Mouse (Mus musculus): ENCODE results near the gene Mgat5b. TPM values are rescaled to one million over a fixed set of nuclear protein-coding genes. Genes with fewer than 3 reads are reported as not detected.

The Mgat5b gene
- polyA plus RNA-seq, 1 experiment from 2014 or later, result 25.0 TPM

- H3K4me2 ChIP-seq, result no peak overlapping the region
- peaks cover 16% of the 10 kb centered on the region for H3K4me1 ChIP-seq
- H3K27ac ChIP-seq (replicated peaks), result no peak overlapping the region
- H3K9me3 ChIP-seq (replicated peaks), result no peaks in the 10 kb centered on the region
- ATAC-seq (ENCODE audit: low FRiP score), result no peak
- no peak overlapping the region for H3K9ac ChIP-seq (replicated peaks)
- 49% methylated on average over 4 of the region's 4 CpGs for WGBS
- no peak overlapping the region for H3K4me3 ChIP-seq (replicated peaks)
- no peaks in the 10 kb centered on the region for H3K27me3 ChIP-seq (replicated peaks)
- peaks cover 29% of the 10 kb centered on the region for H3K36me3 ChIP-seq
Measured at GRCm38 (mm10) chr11:116982543-116982942, 63.9 kb downstream of the Mgat5b start.

DNA sequence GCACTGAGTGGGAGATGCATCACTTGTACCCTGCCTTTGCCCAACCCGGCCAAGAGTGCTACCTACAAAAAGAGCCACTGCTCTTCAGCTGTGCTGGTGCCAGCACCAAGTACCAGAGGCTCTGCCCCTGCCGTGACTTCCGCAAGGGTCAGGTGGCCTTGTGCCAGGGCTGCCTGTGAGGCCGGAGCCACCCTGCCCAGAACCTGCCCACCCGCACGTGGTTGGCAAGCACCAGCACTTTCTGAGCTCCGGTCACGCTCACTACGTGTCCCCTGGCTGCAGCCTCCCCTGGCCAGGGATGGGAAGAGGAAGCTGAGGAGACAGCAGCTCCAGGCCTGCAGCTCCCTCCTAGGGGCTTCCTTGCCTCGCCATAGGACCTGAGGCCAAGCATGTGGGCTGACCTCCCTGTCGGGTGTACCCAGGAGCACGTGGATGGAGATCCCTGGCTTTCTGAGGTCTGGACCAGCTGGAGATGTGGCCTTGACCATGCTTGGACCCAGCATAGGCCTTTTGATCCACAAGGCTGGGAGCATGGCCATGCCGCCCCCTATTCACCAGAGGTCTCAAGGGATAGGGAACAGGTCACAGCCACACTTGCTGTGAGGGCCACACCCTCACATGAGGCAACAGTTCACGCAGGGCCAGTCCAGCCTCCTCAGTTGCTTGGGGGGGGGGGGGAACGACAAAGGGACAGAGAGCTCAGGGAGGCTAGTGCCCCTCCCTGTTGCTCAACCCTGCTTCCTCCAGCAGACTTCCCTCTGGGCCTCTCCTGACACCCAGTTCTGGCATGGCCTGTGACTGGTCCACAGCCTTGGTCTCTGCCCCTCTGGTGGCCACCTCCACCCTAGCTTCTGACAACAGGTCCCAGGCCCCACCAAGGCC, 67.1 kb downstream of the Mgat5b start:
- Histone ChIP-seq H3K4me3 (replicated peaks) (no peak overlapping the region), H3K9ac (replicated peaks) (no peak overlapping the region), H3K27me3 (replicated peaks) (no peaks in the 10 kb centered on the region), H3K4me1 (peaks cover 16% of the 10 kb centered on the region), H3K36me3 (peaks cover 15% of the 10 kb centered on the region), H3K27ac (replicated peaks) (no peak overlapping the region), H3K9me3 (replicated peaks) (no peaks in the 10 kb centered on the region), H3K4me2 (no peak overlapping the region)
- ATAC-seq (ENCODE audit: low FRiP score), result no peak
- 88% methylated on average over 15 of the region's 15 CpGs for WGBS

GRCm38 (mm10) chr11:116988131-116988530, 69.5 kb downstream of the Mgat5b start:
- Histone ChIP-seq H3K9me3 (replicated peaks) (no peaks in the 10 kb centered on the region), H3K36me3 (peaks cover 15% of the 10 kb centered on the region), H3K4me1 (peaks cover 14% of the 10 kb centered on the region), H3K4me2 (no peak overlapping the region), H3K4me3 (replicated peaks) (no peak overlapping the region), H3K9ac (replicated peaks) (no peak overlapping the region), H3K27ac (replicated peaks) (peak overlapping the region; percentile 37), H3K27me3 (replicated peaks) (no peaks in the 10 kb centered on the region)
- no peak for ATAC-seq (ENCODE audit: low FRiP score)
- whole genome bisulfite sequencing, result 25% methylated on average over 8 of the region's 8 CpGs

DNA sequence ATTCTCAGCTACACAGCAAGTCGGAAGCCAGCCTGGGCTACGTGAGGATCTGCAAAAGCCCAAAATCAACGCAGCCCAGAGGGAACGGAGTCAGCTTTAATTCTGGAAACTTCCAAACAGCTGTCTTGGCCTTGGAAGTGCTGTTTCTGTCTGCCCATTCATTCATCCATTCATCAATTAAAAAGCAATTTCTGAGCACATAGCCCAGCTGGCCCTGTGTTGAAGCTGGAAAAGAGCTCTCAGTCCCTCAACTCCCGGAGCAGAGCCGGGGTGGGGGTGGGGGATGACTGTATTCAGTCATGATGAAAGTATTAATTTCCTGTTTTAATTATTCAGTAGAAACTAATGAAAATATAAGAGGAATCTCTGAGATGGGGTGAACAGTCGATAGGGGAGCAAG, 71.6 kb downstream of the Mgat5b start:
- Histone ChIP-seq H3K4me1 (peaks cover 21% of the 10 kb centered on the region), H3K4me2 (no peak overlapping the region), H3K27me3 (replicated peaks) (no peaks in the 10 kb centered on the region), H3K9me3 (replicated peaks) (no peaks in the 10 kb centered on the region), H3K4me3 (replicated peaks) (no peak overlapping the region), H3K27ac (replicated peaks) (peak overlapping the region; percentile 63; the same call in 1 of the 2 replicates), H3K9ac (replicated peaks) (no peak overlapping the region; the same call in 1 of the 2 replicates), H3K36me3 (peaks cover 6% of the 10 kb centered on the region)
- no peak for ATAC-seq (ENCODE audit: low FRiP score)
- 38% methylated on average over 7 of the region's 7 CpGs for whole genome bisulfite sequencing

DNA sequence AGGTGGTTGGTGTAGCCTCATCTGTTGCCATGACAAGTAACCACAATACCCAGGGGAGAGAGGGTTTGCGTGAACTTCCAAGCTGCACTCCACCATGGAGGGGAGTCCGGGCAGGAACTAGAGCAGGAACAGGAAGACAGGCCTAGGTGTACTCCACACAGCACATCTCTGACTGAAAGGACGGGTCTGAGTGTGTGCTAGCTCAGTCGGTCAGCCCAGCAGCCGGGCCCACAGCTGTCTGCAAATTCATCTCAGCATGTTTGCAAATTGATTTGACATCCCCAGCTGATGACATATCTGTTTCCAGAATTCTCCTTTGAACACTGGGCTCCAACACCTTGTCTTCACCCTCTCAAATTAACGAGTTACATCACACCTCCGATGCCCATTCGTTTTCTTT, 72.7 kb downstream of the Mgat5b start:
- Histone ChIP-seq H3K4me3 (replicated peaks) (no peak overlapping the region), H3K36me3 (no peaks in the 10 kb centered on the region; the same call in 1 of the 2 replicates), H3K9ac (replicated peaks) (no peak overlapping the region), H3K4me2 (no peak overlapping the region), H3K27me3 (replicated peaks) (no peaks in the 10 kb centered on the region), H3K4me1 (peaks cover 21% of the 10 kb centered on the region), H3K9me3 (replicated peaks) (no peaks in the 10 kb centered on the region), H3K27ac (replicated peaks) (0 out of 2 replicates have a peak overlapping the region, but pooled peaks have one; percentile 28)
- ATAC-seq (ENCODE audit: low FRiP score), result no peak
- 49% methylated on average over 8 of the region's 8 CpGs for WGBS

- no peak for ATAC-seq (ENCODE audit: low FRiP score)
- H3K9me3 ChIP-seq (replicated peaks), result no peaks in the 10 kb centered on the region
- H3K4me1 ChIP-seq, result peaks cover 22% of the 10 kb centered on the region
- no peaks in the 10 kb centered on the region for H3K27me3 ChIP-seq (replicated peaks)
- no peak overlapping the region for H3K4me3 ChIP-seq (replicated peaks)
- WGBS, result 72% methylated on average over 6 of the region's 6 CpGs
- no peak overlapping the region for H3K27ac ChIP-seq (replicated peaks)
- no peaks in the 10 kb centered on the region for H3K36me3 ChIP-seq
- no peak overlapping the region for H3K4me2 ChIP-seq
- no peak overlapping the region for H3K9ac ChIP-seq (replicated peaks)
Measured at GRCm38 (mm10) chr11:116991964-116992363, 73.3 kb downstream of the Mgat5b start.

- H3K27me3 ChIP-seq (replicated peaks), result no peaks in the 10 kb centered on the region
- 0 out of 2 replicates have a peak overlapping the region, but pooled peaks have one; percentile 3 for H3K4me3 ChIP-seq (replicated peaks)
Measured at GRCm38 (mm10) chr11:116994095-116994582, 75.5 kb downstream of the Mgat5b start.

DNA sequence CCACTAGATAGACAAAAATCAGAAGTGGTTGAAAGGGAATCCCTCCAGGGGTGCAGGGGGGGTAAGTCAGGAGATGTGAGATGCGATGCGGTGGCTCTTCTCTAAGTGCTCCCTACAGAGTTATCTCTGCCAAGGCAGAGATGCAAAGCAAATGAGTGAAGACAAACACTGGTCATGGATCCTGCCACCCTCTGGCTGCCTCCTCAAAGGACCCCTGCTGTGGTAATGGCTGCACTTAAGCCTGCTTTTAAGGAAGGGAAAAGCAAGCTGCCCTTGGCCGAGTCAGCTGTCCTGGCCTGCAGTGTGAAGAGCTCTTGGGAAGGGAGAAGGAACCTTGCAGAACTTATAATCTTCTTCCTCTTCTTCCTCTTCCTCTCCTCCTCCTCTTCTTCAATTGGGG, 78.3 kb downstream of the Mgat5b start:
- no peaks in the 10 kb centered on the region for H3K27me3 ChIP-seq (replicated peaks)
- no peak overlapping the region for H3K27ac ChIP-seq (replicated peaks)
- no peak overlapping the region for H3K9ac ChIP-seq (replicated peaks)
- no peak overlapping the region for H3K4me3 ChIP-seq (replicated peaks)
- no peaks in the 10 kb centered on the region for H3K9me3 ChIP-seq (replicated peaks)
- H3K4me2 ChIP-seq, result no peak overlapping the region
- no peaks in the 10 kb centered on the region for H3K36me3 ChIP-seq
- 11% methylated on average over 3 of the region's 3 CpGs for WGBS
- peaks cover 17% of the 10 kb centered on the region for H3K4me1 ChIP-seq
- ATAC-seq (ENCODE audit: low FRiP score), result no peak

More at GRCm38 (mm10) chr11:116994095-116994582, 75.5 kb downstream of the Mgat5b start:
- Histone ChIP-seq H3K36me3 (no peaks in the 10 kb centered on the region), H3K4me2 (peak overlapping the region; percentile 43), H3K9me3 (replicated peaks) (no peaks in the 10 kb centered on the region), H3K9ac (replicated peaks) (peak overlapping the region; percentile 11), H3K27ac (replicated peaks) (peak overlapping the region; percentile 19; the same call in 1 of the 2 replicates), H3K4me1 (peaks cover 17% of the 10 kb centered on the region)
- WGBS, result under 1% methylated on average over 18 of the region's 18 CpGs
- ATAC-seq (ENCODE audit: low FRiP score), result peak; percentile 38; the same call in 1 of the 2 replicates

DNA sequence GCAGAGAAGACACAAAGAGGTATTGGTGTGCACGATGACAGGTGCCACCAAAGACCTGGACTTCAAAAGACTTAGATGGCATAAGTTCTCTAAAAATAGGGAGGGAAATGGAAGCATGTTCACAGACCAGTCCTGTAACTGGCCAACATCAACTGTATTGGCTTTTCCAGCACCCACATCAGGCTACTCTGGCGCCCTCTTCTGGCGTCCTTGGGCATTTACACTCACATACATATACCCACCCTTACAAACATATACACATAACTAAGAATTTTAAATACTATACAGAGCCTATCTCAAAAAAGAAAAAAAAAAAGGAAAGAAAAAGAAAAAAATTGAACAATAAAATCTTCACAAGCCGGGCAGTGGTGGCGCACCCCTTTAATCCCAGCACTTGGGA, 80.3 kb downstream of the Mgat5b start:
- Histone ChIP-seq H3K4me3 (replicated peaks) (no peak overlapping the region), H3K27me3 (replicated peaks) (no peaks in the 10 kb centered on the region), H3K9ac (replicated peaks) (no peak overlapping the region), H3K27ac (replicated peaks) (no peak overlapping the region), H3K4me1 (peaks cover 25% of the 10 kb centered on the region), H3K9me3 (replicated peaks) (no peaks in the 10 kb centered on the region), H3K36me3 (no peaks in the 10 kb centered on the region), H3K4me2 (no peak overlapping the region)
- WGBS, result 94% methylated on average over 5 of the region's 5 CpGs
- no peak for ATAC-seq (ENCODE audit: low FRiP score)

DNA sequence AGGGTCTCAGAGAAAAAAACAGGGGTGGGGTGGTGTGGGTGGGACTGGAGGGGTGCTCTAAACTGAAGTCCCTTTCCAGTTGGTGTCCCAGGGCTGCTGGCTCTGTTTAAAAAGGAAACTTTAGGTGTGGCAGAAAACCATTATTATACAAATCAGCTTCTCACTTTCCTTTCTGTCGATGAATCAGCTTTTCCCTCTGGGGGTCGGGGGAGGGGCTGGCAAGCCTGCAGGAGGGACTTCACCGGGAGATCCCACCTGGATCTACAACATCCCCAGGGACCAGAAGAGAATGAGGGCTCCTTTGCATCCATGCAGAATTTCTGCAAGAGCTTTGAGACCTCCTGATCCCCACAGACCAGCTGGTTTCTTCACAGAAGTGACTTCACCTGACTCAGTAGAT, 81.6 kb downstream of the Mgat5b start:
- Histone ChIP-seq H3K4me1 (peaks cover 31% of the 10 kb centered on the region), H3K27ac (replicated peaks) (no peak overlapping the region), H3K4me2 (no peak overlapping the region), H3K27me3 (replicated peaks) (no peaks in the 10 kb centered on the region), H3K9ac (replicated peaks) (no peak overlapping the region), H3K9me3 (replicated peaks) (no peaks in the 10 kb centered on the region), H3K36me3 (no peaks in the 10 kb centered on the region), H3K4me3 (replicated peaks) (no peak overlapping the region)
- WGBS, result 8% methylated on average over 3 of the region's 3 CpGs
- no peak for ATAC-seq (ENCODE audit: low FRiP score)

- Histone ChIP-seq H3K9me3 (replicated peaks) (no peaks in the 10 kb centered on the region), H3K4me2 (no peak overlapping the region), H3K9ac (replicated peaks) (no peak overlapping the region), H3K27me3 (replicated peaks) (no peaks in the 10 kb centered on the region), H3K36me3 (no peaks in the 10 kb centered on the region), H3K4me3 (replicated peaks) (no peak overlapping the region), H3K4me1 (peaks cover 31% of the 10 kb centered on the region), H3K27ac (replicated peaks) (no peak overlapping the region)
- ATAC-seq (ENCODE audit: low FRiP score), result no peak
- 39% methylated on average over 4 of the region's 4 CpGs for WGBS
Measured at GRCm38 (mm10) chr11:117001789-117002188, 83.1 kb downstream of the Mgat5b start.

DNA sequence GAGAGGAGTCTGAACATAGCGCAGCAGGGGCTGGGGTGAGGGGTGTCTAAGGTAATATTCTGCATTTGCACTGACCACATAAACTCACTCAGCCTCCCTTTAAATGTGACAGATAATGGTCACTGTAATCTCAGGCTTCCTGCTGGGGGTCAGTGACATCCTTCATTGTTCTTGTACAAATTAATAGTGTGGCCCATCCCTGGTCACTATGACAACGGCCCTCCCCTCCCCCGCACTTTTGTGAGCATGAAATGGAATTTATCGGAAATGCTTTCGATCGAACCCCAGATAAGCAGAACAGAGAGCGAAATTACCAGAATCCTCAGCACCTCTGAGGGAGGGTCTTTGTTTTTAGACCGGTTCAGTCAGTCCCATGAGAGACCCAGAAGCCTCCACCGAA, 84.8 kb downstream of the Mgat5b start:
- no peaks in the 10 kb centered on the region for H3K27me3 ChIP-seq (replicated peaks)
- no peaks in the 10 kb centered on the region for H3K36me3 ChIP-seq
- ATAC-seq (ENCODE audit: low FRiP score), result no peak
- no peaks in the 10 kb centered on the region for H3K9me3 ChIP-seq (replicated peaks)
- H3K9ac ChIP-seq (replicated peaks), result no peak overlapping the region
- no peak overlapping the region for H3K27ac ChIP-seq (replicated peaks)
- no peak overlapping the region for H3K4me3 ChIP-seq (replicated peaks)
- 28% methylated on average over 9 of the region's 9 CpGs for WGBS
- peak overlapping the region; percentile 17; the same call in 1 of the 2 replicates for H3K4me2 ChIP-seq
- peaks cover 42% of the 10 kb centered on the region for H3K4me1 ChIP-seq
